Mouse (Mus musculus): Measurements from ENCODE around the gene Dixdc1.

The Dixdc1 gene

GRCm38 (mm10) chr9:50745806-50746205 lies 6.5 kb upstream of the Dixdc1 start:
- no peak for DNase-seq (ENCODE audit: extremely low spot score, low read depth, low spot score)

GRCm38 (mm10) chr9:50742744-50743143 lies 3.4 kb upstream of the Dixdc1 start:
- DNase-seq (ENCODE audit: extremely low spot score, low read depth, low spot score) = no peak

GRCm38 (mm10) chr9:50742261-50742660 lies 2.9 kb upstream of the Dixdc1 start:
- no peak for DNase-seq (ENCODE audit: extremely low spot score, low read depth, low spot score)

- DNase-seq (ENCODE audit: extremely low spot score, low read depth, low spot score) = no peak
These were observed 1.8 kb upstream of the Dixdc1 start for GRCm38 (mm10) chr9:50740867-50741784.

GRCm38 (mm10) chr9:50734989-50735388 lies 4.3 kb downstream of the Dixdc1 start:
- no peak for DNase-seq (ENCODE audit: extremely low spot score, low read depth, low spot score)

GRCm38 (mm10) chr9:50732560-50732959 lies 6.8 kb downstream of the Dixdc1 start:
- no peak for DNase-seq (ENCODE audit: extremely low spot score, low read depth, low spot score)

DNA sequence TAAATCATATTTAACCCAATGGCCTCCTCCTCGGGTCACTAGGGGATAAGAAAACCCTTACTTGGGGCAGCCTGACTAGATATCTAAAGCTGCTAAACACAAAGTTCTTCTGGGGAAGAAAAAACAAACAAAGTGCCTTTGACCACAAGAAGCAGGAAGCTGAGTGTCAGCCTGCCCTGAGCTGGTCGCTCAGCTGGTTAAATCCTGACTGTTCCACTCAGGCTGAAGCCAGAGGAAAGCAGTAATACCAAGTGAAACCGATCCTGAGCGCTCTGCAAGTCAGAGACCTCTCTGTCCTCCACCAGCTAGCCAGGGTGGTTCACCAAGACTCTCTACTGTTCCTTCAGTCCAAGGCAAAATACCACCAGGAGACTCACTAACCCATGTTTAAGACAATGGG lies 9.7 kb downstream of the Dixdc1 start:
- DNase-seq (ENCODE audit: extremely low spot score, low read depth, low spot score) = no peak

GRCm38 (mm10) chr9:50727925-50728651 lies 11.2 kb downstream of the Dixdc1 start:
- no peak for DNase-seq (ENCODE audit: extremely low spot score, low read depth, low spot score)

GRCm38 (mm10) chr9:50727171-50727924 lies 12.0 kb downstream of the Dixdc1 start:
- no peak for DNase-seq (ENCODE audit: extremely low spot score, low read depth, low spot score)

DNA sequence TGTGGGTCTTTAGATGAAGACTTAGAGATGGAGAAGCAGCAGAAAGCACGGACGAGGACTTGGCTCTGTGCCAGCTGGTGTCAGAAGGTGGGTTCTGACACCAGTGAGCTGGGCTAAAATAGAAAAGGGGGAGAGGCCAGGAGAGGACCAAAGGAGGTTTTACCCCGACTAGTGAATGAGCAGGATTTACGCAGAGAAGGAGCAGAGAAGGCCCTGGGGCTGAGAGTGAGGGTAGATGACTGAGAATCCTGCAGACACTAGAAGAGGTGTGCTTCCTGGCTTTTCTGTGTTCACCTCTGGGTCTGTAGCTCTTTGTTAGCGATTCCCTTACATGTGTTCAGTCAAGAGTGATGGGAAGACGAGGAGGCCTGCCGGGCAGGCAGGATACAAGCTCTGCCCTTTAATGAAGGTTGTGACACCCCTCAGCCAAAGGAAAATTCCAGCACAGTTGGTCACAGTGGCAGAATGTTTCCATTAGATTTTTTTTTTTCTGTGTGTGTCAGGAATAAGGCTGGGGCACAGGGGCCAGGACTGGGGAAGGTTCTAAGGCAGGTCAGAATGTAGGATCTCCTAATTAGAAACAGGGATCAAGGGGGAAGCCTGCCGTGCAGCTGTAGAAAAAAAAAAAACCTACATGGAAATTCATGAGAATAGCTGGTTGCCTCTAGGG lies 13.3 kb downstream of the Dixdc1 start:
- no peak for DNase-seq (ENCODE audit: extremely low spot score, low read depth, low spot score)

GRCm38 (mm10) chr9:50724661-50725330 lies 14.5 kb downstream of the Dixdc1 start:
- DNase-seq (ENCODE audit: extremely low spot score, low read depth, low spot score) = no peak

GRCm38 (mm10) chr9:50724147-50724546 lies 15.2 kb downstream of the Dixdc1 start:
- DNase-seq (ENCODE audit: extremely low spot score, low read depth, low spot score) = no peak

GRCm38 (mm10) chr9:50723406-50723805 lies 15.9 kb downstream of the Dixdc1 start:
- DNase-seq (ENCODE audit: extremely low spot score, low read depth, low spot score) = no peak

DNA sequence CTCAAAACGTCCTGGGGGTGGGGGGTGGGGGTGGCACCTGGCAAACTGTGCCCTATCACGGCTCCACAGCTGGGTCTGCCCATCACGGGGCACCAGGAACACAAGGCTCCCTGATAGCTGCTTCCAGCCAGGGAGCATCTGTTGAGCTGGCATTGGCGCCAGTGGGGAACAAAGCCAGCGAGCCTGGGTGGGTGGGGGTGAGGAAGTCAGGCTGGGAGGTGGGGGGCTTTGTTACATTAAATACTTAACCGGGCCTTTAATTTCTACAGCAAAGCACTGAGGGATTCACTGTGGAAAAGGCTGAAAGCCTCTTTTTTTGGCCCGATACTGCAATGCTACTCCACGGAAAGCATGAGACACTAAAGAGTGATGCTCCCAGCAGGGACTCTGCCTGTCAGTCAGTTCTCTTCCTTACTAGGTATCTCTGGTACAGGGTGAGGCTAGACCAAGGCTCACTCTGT lies 16.8 kb downstream of the Dixdc1 start:
- DNase-seq (ENCODE audit: extremely low spot score, low read depth, low spot score) = no peak

GRCm38 (mm10) chr9:50721061-50721460 lies 18.3 kb downstream of the Dixdc1 start:
- DNase-seq (ENCODE audit: extremely low spot score, low read depth, low spot score) = no peak

- no peak for DNase-seq (ENCODE audit: extremely low spot score, low read depth, low spot score)
These were observed 20.4 kb downstream of the Dixdc1 start for GRCm38 (mm10) chr9:50718878-50719277.

- DNase-seq (ENCODE audit: extremely low spot score, low read depth, low spot score) = no peak
These were observed 25.1 kb downstream of the Dixdc1 start for GRCm38 (mm10) chr9:50714188-50714587.

DNA sequence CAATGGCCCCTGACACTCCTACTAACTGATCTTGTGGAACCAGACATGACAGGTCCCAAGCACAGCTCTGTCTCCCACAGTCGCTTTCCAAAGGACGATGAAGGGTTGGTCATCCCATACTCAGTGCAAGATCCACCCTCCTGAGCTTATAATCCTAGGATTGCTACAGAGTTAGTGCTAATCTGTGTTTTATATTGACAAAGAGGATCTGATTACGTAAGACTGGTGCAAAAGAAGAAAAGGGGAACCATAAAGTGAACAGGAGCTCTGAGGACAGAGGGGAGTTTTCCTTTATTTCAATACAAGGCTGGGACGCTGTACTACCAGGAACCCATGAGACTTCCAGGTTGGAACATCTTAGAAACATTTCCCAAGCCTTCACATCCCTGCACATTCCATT lies 28.0 kb downstream of the Dixdc1 start:
- no peak for DNase-seq (ENCODE audit: extremely low spot score, low read depth, low spot score)

GRCm38 (mm10) chr9:50709108-50709507 lies 30.2 kb downstream of the Dixdc1 start:
- no peak for DNase-seq (ENCODE audit: extremely low spot score, low read depth, low spot score)

DNA sequence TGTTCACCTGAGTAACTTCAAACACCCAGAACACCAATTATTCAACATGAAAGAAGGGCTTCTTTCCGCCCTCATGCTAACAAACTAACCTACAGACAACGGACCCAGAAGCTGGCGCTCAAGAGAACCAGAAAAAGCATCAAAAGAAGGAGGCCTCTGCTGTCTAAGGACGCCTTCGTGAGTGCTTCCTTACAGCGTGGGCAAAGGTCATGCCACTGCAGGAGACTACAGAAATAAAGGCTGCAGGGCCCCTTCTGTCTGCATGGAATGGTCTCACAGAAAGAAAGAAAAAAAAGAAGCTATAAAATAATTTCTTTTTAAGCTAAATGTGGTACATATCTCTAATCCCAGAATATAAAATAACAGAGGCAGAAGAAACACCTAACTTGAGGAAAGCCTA lies 34.4 kb downstream of the Dixdc1 start:
- no peak for DNase-seq (ENCODE audit: extremely low spot score, low read depth, low spot score)
